Mouse (Mus musculus): ENCODE results near the gene Fnbp4. TPM values are rescaled to one million over a fixed set of nuclear protein-coding genes. Genes with fewer than 3 reads are reported as not detected.
A peak's percentile ranks its signal among the peaks of the same experiment; 100 is the strongest.

The Fnbp4 gene
- polyA plus RNA-seq (2012; fragmentation: generic; extraction: Trizol), result 12.1 TPM
- long read RNA-seq, experiment 1, partial matches to known transcripts, result 4 of 4 reads
- long read RNA-seq, experiment 1, other reads (novel, unspliced or antisense), result 0 of 4 reads
- long read RNA-seq, experiment 2, full-length matches to known transcripts, result 99 of 179 reads
- long read RNA-seq, experiment 2, partial matches to known transcripts, result 45 of 179 reads
- long read RNA-seq, experiment 2, other reads (novel, unspliced or antisense), result 35 of 179 reads

- Histone ChIP-seq H3K36me3 (ENCODE audit: control insufficient read depth, insufficient read depth) (peaks cover 30% of the 10 kb centered on the region), H3ac (ENCODE audit: control insufficient read depth, insufficient read length, low read depth) (peak within 1 kb of the TSS; percentile 89), H3K27me3 (ENCODE audit: control insufficient read depth, insufficient read depth, insufficient read length) (no peaks in the 10 kb centered on the region), H3K79me2 (ENCODE audit: control insufficient read depth, insufficient read depth) (peaks cover 54% of the 10 kb centered on the region), H3K79me3 (ENCODE audit: low read depth) (peaks cover 44% of the 10 kb centered on the region), H3K4me3 (ENCODE audit: insufficient read depth, poor library complexity, severe bottlenecking) (peak within 1 kb of the TSS; percentile 97)
- TF ChIP-seq CTCF (IDR thresholded peaks at IDR 0.05; ENCODE audit: control insufficient read depth, insufficient read depth, insufficient read length), result no peak
- TF ChIP-seq MYOD1 (IDR thresholded peaks at IDR 0.05; ENCODE audit: control insufficient read depth, insufficient read length, low read depth), result no peak
- no peak for TF ChIP-seq MYOG (IDR thresholded peaks at IDR 0.05; ENCODE audit: control insufficient read depth, extremely low read depth, insufficient read length)
- peak; percentile 58 for TF ChIP-seq CEBPB (IDR thresholded peaks at IDR 0.05; ENCODE audit: low read depth)
- TF ChIP-seq USF1 (IDR thresholded peaks at IDR 0.05; ENCODE audit: low read depth), result no peak
- TF ChIP-seq MAX (IDR thresholded peaks at IDR 0.05), result peak; percentile 94
- TF ChIP-seq FOSL1 (IDR thresholded peaks at IDR 0.05; ENCODE audit: insufficient read depth, low read length, poor library complexity, severe bottlenecking), result no peak
These were observed at the start of gene Fnbp4 for GRCm38 (mm10) chr2:90745053-90745678. Gene Fnbp4, plus strand, starts transcription at chr2:90745370.

DNA sequence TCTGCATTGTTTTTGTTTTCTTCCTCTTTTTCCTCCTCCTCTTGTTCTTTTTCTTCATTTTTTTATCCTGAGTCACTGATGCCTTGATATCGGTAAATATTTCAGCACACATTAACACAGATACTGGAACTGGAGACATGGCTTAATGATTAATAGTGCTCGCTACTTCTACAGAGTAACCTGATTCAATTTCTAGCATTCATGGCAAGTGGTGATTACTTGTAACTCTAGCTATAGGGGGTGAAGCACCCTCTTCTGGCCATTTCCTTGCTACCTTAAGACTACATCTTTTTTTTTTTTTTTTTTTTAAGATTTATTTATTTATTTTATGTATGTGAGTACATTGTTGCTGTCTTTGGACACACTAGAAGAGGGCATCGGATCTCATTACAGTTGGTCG, 44.2 kb upstream of the Fnbp4 start:
- no peaks in the 10 kb centered on the region for H3K27me3 ChIP-seq (ENCODE audit: control insufficient read depth, insufficient read depth, insufficient read length)
- no peak overlapping the region for H3K4me3 ChIP-seq (ENCODE audit: insufficient read depth, poor library complexity, severe bottlenecking)

GRCm38 (mm10) chr2:90708548-90708947, 36.6 kb upstream of the Fnbp4 start:
- H3ac ChIP-seq (ENCODE audit: control insufficient read depth, insufficient read length, low read depth), result no peak overlapping the region
- H3K79me2 ChIP-seq (ENCODE audit: control insufficient read depth, insufficient read depth), result no peaks in the 10 kb centered on the region
- no peaks in the 10 kb centered on the region for H3K79me3 ChIP-seq (ENCODE audit: low read depth)
- H3K4me3 ChIP-seq (ENCODE audit: insufficient read depth, poor library complexity, severe bottlenecking), result no peak overlapping the region
- H3K36me3 ChIP-seq (ENCODE audit: control insufficient read depth, insufficient read depth), result peaks cover 99% of the 10 kb centered on the region
- no peaks in the 10 kb centered on the region for H3K27me3 ChIP-seq (ENCODE audit: control insufficient read depth, insufficient read depth, insufficient read length)
- TF ChIP-seq MYOD1 (IDR thresholded peaks at IDR 0.05; ENCODE audit: control insufficient read depth, insufficient read length, low read depth), result no peak
- TF ChIP-seq CEBPB (IDR thresholded peaks at IDR 0.05; ENCODE audit: low read depth), result no peak
- TF ChIP-seq CTCF (IDR thresholded peaks at IDR 0.05; ENCODE audit: control insufficient read depth, insufficient read depth, insufficient read length), result no peak
- TF ChIP-seq MYOG (IDR thresholded peaks at IDR 0.05; ENCODE audit: control insufficient read depth, extremely low read depth, insufficient read length), result no peak
- no peak for TF ChIP-seq MAX (IDR thresholded peaks at IDR 0.05)

More for the DNA sequence above, 44.2 kb upstream of the Fnbp4 start:
- TF ChIP-seq USF1 (IDR thresholded peaks at IDR 0.05; ENCODE audit: low read depth) (no peak), CTCF (IDR thresholded peaks at IDR 0.05; ENCODE audit: control insufficient read depth, insufficient read depth, insufficient read length) (no peak), FOSL1 (IDR thresholded peaks at IDR 0.05; ENCODE audit: insufficient read depth, low read length, poor library complexity, severe bottlenecking) (no peak), MYOG (IDR thresholded peaks at IDR 0.05; ENCODE audit: control insufficient read depth, extremely low read depth, insufficient read length) (no peak), MYOD1 (IDR thresholded peaks at IDR 0.05; ENCODE audit: control insufficient read depth, insufficient read length, low read depth) (no peak), MAX (IDR thresholded peaks at IDR 0.05) (no peak), CEBPB (IDR thresholded peaks at IDR 0.05; ENCODE audit: low read depth) (no peak)
- no peaks in the 10 kb centered on the region for H3K79me3 ChIP-seq (ENCODE audit: low read depth)
- H3ac ChIP-seq (ENCODE audit: control insufficient read depth, insufficient read length, low read depth), result no peak overlapping the region
- peaks cover 94% of the 10 kb centered on the region for H3K36me3 ChIP-seq (ENCODE audit: control insufficient read depth, insufficient read depth)
- H3K79me2 ChIP-seq (ENCODE audit: control insufficient read depth, insufficient read depth), result no peaks in the 10 kb centered on the region

DNA sequence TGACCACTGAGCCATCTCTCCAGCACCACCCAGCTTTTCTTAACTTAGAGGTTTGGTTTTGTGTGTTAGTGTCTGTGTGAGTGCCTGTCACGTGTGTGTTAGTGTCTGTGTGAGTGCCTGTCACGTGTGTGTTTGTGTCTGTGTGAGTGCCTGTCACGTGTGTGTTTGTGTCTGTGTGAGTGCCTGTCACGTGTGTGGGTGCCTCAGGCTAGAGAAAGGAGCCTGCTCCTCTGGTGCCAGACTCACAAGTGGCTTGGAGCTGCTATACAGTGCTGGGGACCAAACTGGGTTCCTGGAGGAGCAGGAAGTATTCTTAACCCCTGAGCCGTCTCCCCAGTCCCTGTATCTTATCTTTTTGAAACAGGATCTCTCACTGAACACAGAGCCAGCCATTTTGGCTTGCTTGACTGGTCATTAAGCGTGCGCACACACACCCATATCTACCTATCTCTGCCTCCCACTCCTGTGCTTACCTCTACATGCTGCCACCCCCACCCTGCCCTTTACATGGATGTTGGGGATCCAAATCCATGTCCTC, 29.5 kb upstream of the Fnbp4 start:
- Histone ChIP-seq H3ac (ENCODE audit: control insufficient read depth, insufficient read length, low read depth) (no peak overlapping the region), H3K79me3 (ENCODE audit: low read depth) (no peaks in the 10 kb centered on the region), H3K79me2 (ENCODE audit: control insufficient read depth, insufficient read depth) (no peaks in the 10 kb centered on the region), H3K4me3 (ENCODE audit: insufficient read depth, poor library complexity, severe bottlenecking) (no peak overlapping the region), H3K36me3 (ENCODE audit: control insufficient read depth, insufficient read depth) (peaks cover 95% of the 10 kb centered on the region), H3K27me3 (ENCODE audit: control insufficient read depth, insufficient read depth, insufficient read length) (no peaks in the 10 kb centered on the region)
- TF ChIP-seq CTCF (IDR thresholded peaks at IDR 0.05; ENCODE audit: control insufficient read depth, insufficient read depth, insufficient read length) (no peak), FOSL1 (IDR thresholded peaks at IDR 0.05; ENCODE audit: insufficient read depth, low read length, poor library complexity, severe bottlenecking) (no peak), MYOG (IDR thresholded peaks at IDR 0.05; ENCODE audit: control insufficient read depth, extremely low read depth, insufficient read length) (no peak), MAX (IDR thresholded peaks at IDR 0.05) (no peak)

DNA sequence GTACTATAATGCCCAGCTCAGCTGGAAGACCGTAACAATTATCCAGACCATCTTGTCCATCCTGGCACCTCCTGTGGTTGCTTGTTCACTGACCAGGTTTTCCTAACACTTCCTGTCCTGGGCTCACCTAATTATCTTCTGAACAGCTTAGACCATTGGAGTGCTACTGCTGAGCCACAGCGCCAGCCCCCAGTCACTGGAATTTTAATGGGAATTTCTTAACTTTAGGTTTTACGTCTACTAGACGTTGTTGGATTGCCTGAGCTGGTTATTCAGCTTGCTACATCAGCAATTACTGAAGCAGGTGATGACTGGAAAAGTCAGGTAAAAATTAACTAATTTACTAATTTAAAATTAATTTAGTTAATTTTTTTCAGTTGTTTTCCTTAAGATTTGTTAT, 27.8 kb upstream of the Fnbp4 start:
- H3K79me3 ChIP-seq (ENCODE audit: low read depth), result no peaks in the 10 kb centered on the region
- no peak overlapping the region for H3K4me3 ChIP-seq (ENCODE audit: insufficient read depth, poor library complexity, severe bottlenecking)
- H3K79me2 ChIP-seq (ENCODE audit: control insufficient read depth, insufficient read depth), result no peaks in the 10 kb centered on the region
- no peak for TF ChIP-seq CTCF (IDR thresholded peaks at IDR 0.05; ENCODE audit: control insufficient read depth, insufficient read depth, insufficient read length)
- no peak for TF ChIP-seq CEBPB (IDR thresholded peaks at IDR 0.05; ENCODE audit: low read depth)
- no peak for TF ChIP-seq USF1 (IDR thresholded peaks at IDR 0.05; ENCODE audit: low read depth)
- no peak for TF ChIP-seq MYOG (IDR thresholded peaks at IDR 0.05; ENCODE audit: control insufficient read depth, extremely low read depth, insufficient read length)
- TF ChIP-seq MAX (IDR thresholded peaks at IDR 0.05), result no peak
- no peak for TF ChIP-seq FOSL1 (IDR thresholded peaks at IDR 0.05; ENCODE audit: insufficient read depth, low read length, poor library complexity, severe bottlenecking)
- no peak for TF ChIP-seq MYOD1 (IDR thresholded peaks at IDR 0.05; ENCODE audit: control insufficient read depth, insufficient read length, low read depth)
- no peak overlapping the region for H3ac ChIP-seq (ENCODE audit: control insufficient read depth, insufficient read length, low read depth)
- H3K36me3 ChIP-seq (ENCODE audit: control insufficient read depth, insufficient read depth), result peaks cover 96% of the 10 kb centered on the region
- no peaks in the 10 kb centered on the region for H3K27me3 ChIP-seq (ENCODE audit: control insufficient read depth, insufficient read depth, insufficient read length)
